Mouse (Mus musculus): ENCODE results near the gene Slfnl1.

Slfnl1 gene

DNA sequence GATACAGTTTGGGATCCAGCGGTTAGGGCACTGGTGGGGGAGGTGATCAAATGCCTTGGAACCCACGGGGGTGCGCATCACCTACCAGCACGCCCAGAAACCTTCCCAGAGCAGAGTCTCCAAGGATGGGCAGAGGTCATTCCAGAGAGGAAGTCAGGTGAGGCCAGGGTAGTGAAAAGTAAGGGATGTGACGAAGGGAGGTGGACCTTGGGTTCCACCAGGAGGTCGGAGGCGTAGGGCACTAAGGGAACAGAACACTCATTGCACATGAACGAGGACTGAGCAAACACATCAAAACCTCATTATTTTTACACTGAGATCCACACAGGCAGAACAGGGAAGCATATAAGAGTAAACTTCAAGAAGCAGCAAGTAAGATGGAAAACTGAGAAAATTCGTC is 49.7 kb downstream of the Slfnl1 start:
- no peak for DNase-seq (ENCODE audit: low spot score in 2 of 2)
